Mouse (Mus musculus) G1E (cell line): ENCODE data around the gene Ppa1.

Experiments used
- CTCF ChIP-seq: IDR thresholded peaks from 2 replicates; pipeline ENCODE4 v1.5.1; 2012; ENCODE audit warnings: low read depth, low read length, inconsistent platforms, mixed read lengths
- GATA1 ChIP-seq: IDR thresholded peaks from 2 replicates; pipeline ENCODE4 v1.6.1; 2012; ENCODE audit warnings: borderline replicate concordance, low read length, inconsistent platforms, mixed read lengths
- POLR2AphosphoS5 ChIP-seq: IDR thresholded peaks from 2 replicates; pipeline ENCODE4 v1.6.1; 2012; ENCODE audit warnings: low read depth, low read length, inconsistent platforms; ENCODE audit not compliant: insufficient replicate concordance

DNA sequence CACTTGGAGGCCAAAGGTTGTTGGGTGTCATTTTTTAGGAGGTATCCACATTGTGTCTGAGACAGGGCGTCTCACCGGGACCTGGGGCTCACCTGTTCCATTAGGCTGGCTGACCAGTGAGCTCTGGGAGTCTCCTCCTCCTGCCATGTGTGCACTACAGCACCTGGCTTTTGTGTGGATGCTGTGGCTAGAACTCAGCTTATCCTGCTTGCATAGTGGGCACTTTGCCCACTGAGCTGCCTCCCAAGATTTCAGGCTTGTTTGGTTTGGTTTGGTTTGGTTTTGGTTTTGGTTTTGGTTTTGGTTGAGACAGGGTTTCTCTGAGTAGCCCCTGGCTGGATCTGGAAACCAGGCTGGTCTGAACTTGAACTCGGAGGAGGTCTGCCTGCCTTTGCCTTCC lies 73.9 kb downstream of the Ppa1 start:
- TF ChIP-seq CTCF (no peak), POLR2AphosphoS5 (no peak), GATA1 (no peak)
